Mouse (Mus musculus): ENCODE results near the gene Slc25a44. TPM values are rescaled to one million over a fixed set of nuclear protein-coding genes. Genes with fewer than 3 reads are reported as not detected.

The Slc25a44 gene
- total RNA-seq (2021) = 10 to 100 TPM; 69.6 to 71.3 TPM
- long read RNA-seq, experiment 1, transcript Slc25a44-203 (4 exons, 3,429 nt) = minor isoform, 11 of 165 reads
- long read RNA-seq, experiment 1, transcript Slc25a44-204 (4 exons, 3,504 nt) = minor isoform, 11 of 165 reads
- long read RNA-seq, experiment 1, transcript Slc25a44-201 (4 exons, 3,577 nt) = major isoform, 58 of 165 reads
- long read RNA-seq, experiment 1, partial matches to known transcripts = 8 of 165 reads
- long read RNA-seq, experiment 1, other reads (novel, unspliced or antisense) = 73 of 165 reads
- long read RNA-seq, experiment 2, transcript Slc25a44-201 (4 exons, 3,577 nt) = major isoform, 53 of 124 reads
- long read RNA-seq, experiment 2, transcript Slc25a44-203 (4 exons, 3,429 nt) = minor isoform, 6 of 124 reads
- long read RNA-seq, experiment 2, transcript Slc25a44-204 (4 exons, 3,504 nt) = minor isoform, 11 of 124 reads
- long read RNA-seq, experiment 2, partial matches to known transcripts = 4 of 124 reads
- long read RNA-seq, experiment 2, other reads (novel, unspliced or antisense) = 48 of 124 reads

GRCm38 (mm10) chr3:88424605-88425329, at the start of gene Slc25a44:
Slc25a44 (minus strand) TSS chr3:88425139.
- intact Hi-C loops (cut with DNase I) = no loop called here

DNA sequence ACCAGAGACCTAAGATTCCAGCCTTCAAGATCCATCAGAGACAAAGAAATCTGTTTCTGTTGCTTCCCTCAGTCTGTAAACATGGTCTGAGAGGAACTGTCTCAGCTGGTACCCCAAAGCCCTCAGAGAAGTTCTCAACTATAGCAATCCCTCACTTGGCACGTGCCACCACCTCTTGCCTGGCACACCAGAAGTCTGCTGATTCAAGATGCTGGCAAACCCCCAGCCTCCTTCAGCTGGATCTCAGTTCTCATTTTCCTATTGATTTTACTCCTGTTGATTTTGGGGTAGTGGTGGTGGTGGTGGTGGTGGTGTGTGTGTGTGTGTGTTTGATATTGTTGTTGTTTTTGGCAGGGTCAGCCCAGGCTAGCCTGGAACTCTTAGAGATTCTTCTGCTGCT, 48.6 kb upstream of the Slc25a44 start:
- intact Hi-C loops (cut with DNase I) = no loop called here
- no peak for DNase-seq (ENCODE audit: low spot score in 2 of 2)

More at GRCm38 (mm10) chr3:88424605-88425329, at the start of gene Slc25a44:
- peak; percentile 94 to 98 for DNase-seq (ENCODE audit: low spot score in 2 of 2)

GRCm38 (mm10) chr3:88473020-88473419, 48.1 kb upstream of the Slc25a44 start:
- intact Hi-C loops (cut with DNase I) = no loop called here
- DNase-seq (ENCODE audit: low spot score in 2 of 2) = no peak

DNA sequence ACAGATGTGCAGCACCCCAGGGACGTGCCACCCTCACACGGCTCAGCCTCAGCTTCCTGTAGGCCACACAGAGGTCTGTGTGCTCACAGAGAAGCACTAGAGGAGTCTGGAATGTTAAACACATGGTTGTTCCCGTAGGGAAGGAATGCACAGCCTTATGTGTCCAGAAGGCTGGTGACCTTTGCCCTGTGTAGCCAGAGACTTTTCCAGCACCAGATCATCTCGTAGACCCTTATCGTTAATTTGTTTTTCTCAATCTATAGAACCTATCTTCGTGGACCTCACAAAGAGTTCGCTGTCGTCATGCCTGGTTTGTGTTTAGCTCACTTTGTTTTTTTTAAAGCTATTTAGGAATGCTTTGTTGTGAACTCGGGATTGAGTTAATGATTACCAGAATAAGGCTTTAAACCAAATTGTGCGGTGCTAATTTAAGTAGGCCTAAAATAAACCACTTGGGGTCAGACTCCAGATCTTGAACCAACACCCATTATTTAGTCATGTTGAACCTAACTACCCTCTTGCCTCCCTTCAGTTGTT, 46.1 kb upstream of the Slc25a44 start:
- intact Hi-C loops (cut with DNase I) = no loop called here
- no peak for DNase-seq (ENCODE audit: low spot score in 2 of 2)

GRCm38 (mm10) chr3:88469466-88469865, 44.5 kb upstream of the Slc25a44 start:
- no peak for DNase-seq (ENCODE audit: low spot score in 2 of 2)
- intact Hi-C loops (cut with DNase I) = no loop called here

DNA sequence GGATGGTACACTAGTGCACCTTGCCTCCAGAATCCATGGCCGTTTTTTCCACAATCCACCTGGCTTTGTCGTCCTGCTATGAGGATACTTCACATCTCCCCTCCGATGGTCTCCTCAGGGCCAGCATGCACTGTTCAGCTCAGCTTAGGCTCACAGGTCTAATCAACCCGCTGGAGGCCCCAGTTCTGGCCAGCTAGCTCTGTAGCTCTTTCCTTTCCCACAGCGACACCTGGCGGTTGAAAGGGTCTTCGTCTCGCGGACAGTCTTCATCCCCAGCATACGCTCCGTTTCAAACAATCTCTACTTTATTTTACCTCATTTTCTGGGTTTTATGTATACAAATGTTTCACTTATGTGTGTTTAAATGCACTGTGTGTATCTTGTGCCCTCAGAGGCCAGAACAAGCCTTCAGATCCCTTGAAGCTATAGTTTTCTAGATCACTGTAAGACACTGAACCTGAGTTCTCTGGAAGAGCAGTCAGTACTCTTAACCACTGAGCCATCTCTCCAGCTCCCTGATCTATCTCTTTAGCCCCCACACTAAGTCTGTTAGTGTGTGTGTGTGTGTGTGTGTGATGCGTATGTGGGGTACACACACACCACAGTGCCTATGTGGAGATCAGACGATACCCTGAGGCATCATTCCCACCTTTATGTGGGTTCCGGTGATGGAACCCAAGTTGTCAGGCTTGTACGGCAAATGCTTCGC, 42.3 kb upstream of the Slc25a44 start:
- peak; percentile 85 to 94 for DNase-seq (ENCODE audit: low spot score in 2 of 2)
- intact Hi-C loops (cut with DNase I) = loop anchor here (1.0 kb wide), 1 partner anchor 60 kb away; no protein-coding TSS in a partner anchor

- DNase-seq (ENCODE audit: low spot score in 2 of 2) = no peak
- intact Hi-C loops (cut with DNase I) = no loop called here
Observed at GRCm38 (mm10) chr3:88465127-88465526, 40.2 kb upstream of the Slc25a44 start.

DNA sequence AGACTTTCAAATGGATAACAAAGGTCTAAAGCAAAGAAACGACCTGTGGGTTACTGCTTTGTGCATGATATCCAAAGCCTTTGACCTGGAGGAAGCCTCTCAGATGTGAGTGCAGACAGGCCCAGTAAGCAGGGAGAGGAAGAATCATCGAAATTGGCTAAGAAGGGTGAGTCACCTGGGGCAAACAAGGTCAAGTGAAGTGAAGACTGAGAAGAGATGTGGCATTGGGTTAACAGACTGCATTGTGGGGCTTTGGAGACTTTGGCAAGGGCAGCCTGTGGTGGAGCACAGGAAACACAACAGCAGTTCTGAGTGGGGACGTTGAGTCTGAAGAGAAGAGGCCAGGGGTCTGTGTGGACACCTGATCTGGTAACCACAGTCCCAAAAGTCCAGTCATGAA, 39.5 kb upstream of the Slc25a44 start:
- intact Hi-C loops (cut with DNase I) = no loop called here
- no peak for DNase-seq (ENCODE audit: low spot score in 2 of 2)

DNA sequence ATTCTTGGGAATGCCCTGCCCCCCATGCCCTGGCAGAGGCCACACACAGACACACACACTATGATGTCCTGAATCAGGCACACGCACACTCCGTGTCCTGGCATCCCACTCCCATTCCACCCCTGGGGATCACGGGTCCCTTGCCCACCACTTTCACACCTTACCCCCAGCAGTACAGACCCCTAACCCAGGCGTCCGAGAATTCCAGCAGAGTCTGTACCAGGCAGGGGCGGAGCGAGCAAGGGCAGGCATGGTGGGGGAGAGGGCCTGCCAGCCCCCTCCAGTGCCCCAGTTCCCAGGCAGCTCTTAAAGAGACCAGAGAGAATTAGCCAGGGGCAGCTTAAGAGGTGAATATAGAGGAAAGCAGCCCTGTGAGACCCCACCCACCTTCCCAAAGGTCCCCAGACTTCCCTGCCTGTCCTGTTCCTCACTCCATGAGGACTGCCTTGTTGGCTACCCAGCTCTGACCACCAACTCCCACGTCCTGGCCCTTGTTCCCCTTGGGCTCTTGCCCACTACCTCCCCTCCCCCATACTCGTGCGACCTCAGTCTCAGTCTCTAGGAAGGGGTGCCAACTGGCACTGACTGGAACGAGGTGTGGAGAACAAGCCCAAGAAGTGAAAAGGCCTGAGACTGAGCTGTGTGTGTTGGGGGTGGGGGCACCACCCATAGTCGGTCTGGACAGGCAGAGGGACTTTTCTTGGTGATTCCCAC, 36.2 kb upstream of the Slc25a44 start, which contains the start of gene Sema4a:
Gene Sema4a, minus strand, starts transcription at position 200 of the 714 bp plus-strand sequence.
- peak in 1 of 2 experiments; percentile 54 for DNase-seq (ENCODE audit: low spot score in 2 of 2)
- intact Hi-C loops (cut with DNase I) = no loop called here

DNA sequence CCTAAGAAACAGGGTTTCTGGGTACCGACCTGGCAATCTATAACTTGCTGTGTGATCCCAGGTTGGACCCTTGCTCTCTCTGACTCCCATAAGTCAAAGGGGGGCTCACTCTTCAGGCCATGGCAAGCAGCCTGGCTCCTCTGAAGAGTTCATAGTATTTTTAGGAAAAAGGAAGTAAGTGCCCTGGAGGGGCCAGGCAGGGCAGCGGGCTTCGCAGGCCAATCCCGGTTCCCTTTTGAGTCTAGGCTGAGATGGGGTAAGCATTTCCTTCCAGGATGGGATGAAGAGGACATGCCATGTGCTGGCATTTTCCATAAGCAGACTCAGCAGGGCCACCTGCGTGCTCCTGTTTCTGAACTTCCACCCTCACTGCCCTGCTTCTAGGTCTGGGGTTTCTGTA, 35.1 kb upstream of the Slc25a44 start:
- intact Hi-C loops (cut with DNase I) = no loop called here
- no peak for DNase-seq (ENCODE audit: low spot score in 2 of 2)

DNA sequence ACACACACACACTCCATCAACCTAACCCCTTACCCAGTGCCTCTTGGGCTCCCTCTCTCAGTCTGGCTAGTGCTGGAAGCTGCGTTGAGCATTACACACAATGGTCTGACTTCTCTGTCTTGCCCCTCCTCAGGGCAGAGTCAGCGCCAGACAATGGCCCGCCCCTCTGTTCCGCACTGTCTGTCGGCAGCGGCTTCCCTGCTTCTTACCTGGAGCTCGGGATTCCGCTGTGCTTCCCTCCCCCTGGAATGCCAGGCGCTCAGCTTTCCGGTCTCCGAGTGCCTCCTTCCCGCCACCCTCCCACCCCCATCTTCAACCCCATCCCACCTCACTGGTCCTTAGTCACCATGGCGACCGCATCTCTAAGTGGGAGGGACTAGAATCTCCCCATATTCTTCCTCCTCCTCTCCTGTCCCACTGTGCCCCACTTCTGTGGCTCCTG, 33.9 kb upstream of the Slc25a44 start:
- intact Hi-C loops (cut with DNase I) = no loop called here
- DNase-seq (ENCODE audit: low spot score in 2 of 2) = peak in 1 of 2 experiments; percentile 54

- intact Hi-C loops (cut with DNase I) = no loop called here
Observed at GRCm38 (mm10) chr3:88456746-88457532, 32.0 kb upstream of the Slc25a44 start.

DNA sequence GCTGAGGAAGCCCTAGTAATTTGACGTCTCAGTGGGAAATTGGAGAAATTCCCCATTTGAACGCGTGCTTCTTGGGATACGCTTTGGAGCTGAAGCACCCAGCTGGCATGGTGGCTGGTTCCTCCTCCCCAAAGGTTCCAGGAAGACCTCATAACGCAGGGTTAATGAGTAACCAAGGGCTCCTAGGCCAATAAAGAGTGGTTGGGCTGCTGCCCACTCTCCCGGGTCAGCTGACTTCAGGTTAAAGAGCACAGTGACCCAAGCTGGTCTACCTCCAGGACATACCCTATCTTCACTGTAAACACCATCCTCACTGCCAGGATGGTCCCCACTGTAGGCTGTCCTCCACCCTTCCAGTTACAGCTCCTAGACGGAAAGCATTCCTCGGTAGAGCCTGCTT, 31.4 kb upstream of the Slc25a44 start:
- DNase-seq (ENCODE audit: low spot score in 2 of 2) = no peak
- intact Hi-C loops (cut with DNase I) = no loop called here

More at GRCm38 (mm10) chr3:88456746-88457532, 32.0 kb upstream of the Slc25a44 start:
- DNase-seq (ENCODE audit: low spot score in 2 of 2) = no peak

DNA sequence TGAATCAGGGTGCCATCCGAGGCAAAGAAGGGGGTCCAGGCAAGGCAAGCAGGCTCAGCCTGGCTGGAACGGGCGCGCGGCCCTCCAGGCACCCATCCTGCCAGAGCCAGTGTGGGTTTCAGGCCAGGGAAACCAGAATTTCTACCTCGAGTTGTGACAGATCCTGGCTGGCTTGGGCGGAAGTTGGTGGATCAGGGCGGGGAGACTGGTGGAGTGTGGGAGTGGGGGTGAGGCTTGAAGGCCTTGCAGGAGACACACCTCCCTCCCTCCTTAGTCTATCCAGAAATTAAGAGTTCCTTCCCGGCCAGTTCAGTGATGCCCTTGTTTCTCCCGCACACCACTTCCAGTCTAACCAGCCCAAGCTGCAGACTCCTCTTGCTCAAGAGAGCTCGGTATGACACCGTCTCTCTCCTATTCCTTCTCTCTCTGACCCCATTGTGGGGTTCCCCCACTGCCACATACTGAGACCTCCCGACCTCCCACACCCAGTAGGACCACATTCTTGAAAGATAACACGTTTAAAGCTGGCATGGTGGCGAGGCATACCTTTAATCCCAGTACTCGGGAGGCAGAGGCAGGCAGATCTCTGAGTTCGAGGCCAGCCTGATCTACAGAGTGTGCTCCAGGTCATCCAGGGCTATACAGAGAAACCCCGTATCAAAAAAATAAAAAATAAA, 30.8 kb upstream of the Slc25a44 start:
- DNase-seq (ENCODE audit: low spot score in 2 of 2) = no peak

GRCm38 (mm10) chr3:88454762-88455587, 30.0 kb upstream of the Slc25a44 start:
- no peak for DNase-seq (ENCODE audit: low spot score in 2 of 2)
- intact Hi-C loops (cut with DNase I) = no loop called here

More for the DNA sequence above, 30.8 kb upstream of the Slc25a44 start:
- intact Hi-C loops (cut with DNase I) = no loop called here

DNA sequence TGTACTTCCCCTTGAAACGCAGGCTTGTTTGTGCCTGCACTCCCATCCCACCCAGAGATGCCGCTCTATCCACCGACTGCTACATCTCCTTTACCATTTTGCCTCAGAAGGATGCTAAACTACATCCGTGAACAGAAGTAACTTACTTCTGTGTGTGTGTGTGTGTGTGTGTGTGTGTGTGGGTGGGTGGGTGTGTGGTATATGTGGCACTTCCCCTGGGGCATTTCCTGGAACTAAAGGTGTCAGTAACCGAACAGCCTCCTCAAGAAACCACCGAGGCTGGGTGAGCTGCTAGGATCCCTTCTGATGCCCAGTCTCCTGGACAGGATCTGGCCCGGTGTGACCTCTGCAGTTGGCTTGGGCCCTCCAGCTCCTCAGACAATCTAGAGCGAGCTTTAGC, 29.0 kb upstream of the Slc25a44 start:
- DNase-seq (ENCODE audit: low spot score in 2 of 2) = no peak
- intact Hi-C loops (cut with DNase I) = no loop called here

DNA sequence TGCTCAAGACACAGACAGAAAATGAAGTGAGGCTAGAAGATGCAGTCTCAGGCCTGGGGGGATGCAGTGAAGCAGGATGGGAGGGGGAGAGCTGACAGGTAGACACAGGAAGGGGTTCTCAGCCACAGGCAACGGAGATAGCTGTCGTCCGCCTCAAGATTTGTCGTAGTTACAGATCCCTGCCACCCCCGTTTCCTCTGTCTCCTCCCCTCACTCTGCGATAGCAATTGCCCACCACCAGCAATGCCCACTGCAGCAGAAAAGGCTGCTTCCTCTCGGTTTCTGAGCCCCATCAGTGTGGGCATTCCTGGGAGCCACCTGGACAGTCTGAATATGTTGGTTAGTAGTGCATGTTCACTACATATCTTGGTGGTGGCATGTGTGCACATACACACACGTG, 28.4 kb upstream of the Slc25a44 start:
- DNase-seq (ENCODE audit: low spot score in 2 of 2) = no peak
- intact Hi-C loops (cut with DNase I) = no loop called here

Measured in left cerebral cortex, postnatal 14 days (tissue).